In genomic region chr4:138972139-138972826, GRCm38 (mm10) we compare ENCODE assay signal across 8 mouse cellular contexts. TPM values are rescaled to one million over a fixed set of nuclear protein-coding genes. Genes with fewer than 3 reads are reported as not detected.
A peak's percentile ranks its signal among the peaks of the same experiment; 100 is the strongest.
DNase-seq lines count a peak whose midpoint lies in the region; ATAC-seq and TF ChIP-seq lines count a peak whose summit lies in the region.

No protein-coding gene starts in this region.

- no peaks in the 10 kb centered on the region for H3K9me3 ChIP-seq in hindbrain, embryonic 12.5 days (replicated peaks)

- H3K4me3 ChIP-seq in hindbrain, embryonic 12.5 days = peak overlapping the region; percentile 53

- no peak for TF ChIP-seq POLR2A in brain, embryonic 14.5 days (IDR thresholded peaks at IDR 0.05; ENCODE audit: borderline replicate concordance, extremely low read depth, insufficient read depth, insufficient read length, poor library complexity, severe bottlenecking)

- peaks cover 7% of the 10 kb centered on the region for H3K27me3 ChIP-seq in hindbrain, embryonic 12.5 days

- peak overlapping the region; percentile 85 for H3K9ac ChIP-seq in hindbrain, embryonic 12.5 days

- H3K4me1 ChIP-seq in hindbrain, embryonic 12.5 days = peaks cover 16% of the 10 kb centered on the region

- peak overlapping the region; percentile 95 for H3K4me2 ChIP-seq in hindbrain, embryonic 12.5 days (replicated peaks)

- peak; percentile 54 for ATAC-seq in hindbrain, embryonic 12.5 days (ENCODE audit: low FRiP score)
- peak; percentile 47; the same call in 1 of the 2 replicates for ATAC-seq in megakaryocyte-erythroid progenitor cell, adult 5-6 weeks (replicated peaks; ENCODE audit: low FRiP score, low TSS enrichment, poor library complexity, severe bottlenecking)

- DNase-seq in cerebellum, adult 11-12 months = peak; percentile 8
- DNase-seq in cerebellum, adult 8-10 months = no peak
- DNase-seq in brain, embryonic 14.5 days (ENCODE audit: low read depth) = peak; percentile 57
- peak; percentile 35 for DNase-seq in forelimb bud, embryonic 11.5 days (ENCODE audit: low read depth, low spot score)
- DNase-seq in left cerebral cortex, postnatal 14 days (ENCODE audit: low spot score in 2 of 2) = peak; percentile 35 to 62
- peak; percentile 46 to 52 for DNase-seq in spleen, postnatal 10 days (ENCODE audit: low spot score in 2 of 2)

- intact Hi-C loops in left cerebral cortex, postnatal 14 days (cut with DNase I) = no loop called here

- WGBS in hindbrain, embryonic 12.5 days = 23% methylated on average over 20 of the region's 20 CpGs

- H3K27ac ChIP-seq in hindbrain, embryonic 12.5 days = no peak overlapping the region

- H3K36me3 ChIP-seq in hindbrain, embryonic 12.5 days = no peaks in the 10 kb centered on the region

- TF ChIP-seq CTCF in brain, embryonic 14.5 days (IDR thresholded peaks at IDR 0.05; ENCODE audit: borderline replicate concordance, extremely low read depth, insufficient read depth, insufficient read length) = no peak

RNA-seq across cellular contexts. Expression of gene Tmco4, which starts 0.4 kb away (rescaled TPM):
- polyA plus RNA-seq in brain, embryonic 14.5 days (2012; rRNA removed) = 0.62 and 0.64 TPM in 2 replicates
- 1.1 and 1.4 TPM in 2 replicates for polyA plus RNA-seq in hindbrain, embryonic 12.5 days (2016; fragmentation: Nextera tagmentation; extraction: Ambion mirVana)
- 1 to 10 TPM; 1.1 to 1.8 TPM for total RNA-seq in left cerebral cortex, postnatal 14 days (2021)
- 7.3 and 7.8 TPM in 2 replicates for total RNA-seq in megakaryocyte-erythroid progenitor cell, adult 5-6 weeks (2014; fragmentation: Nextera tagmentation)
- total RNA-seq in megakaryocyte-erythroid progenitor cell, adult 5-6 weeks (2017) = 6.2 and 13.1 TPM in 2 replicates

RNA-seq across cellular contexts. Expression of gene Rnf186, which starts 5.4 kb away (rescaled TPM):
- not detected in 2 replicates for polyA plus RNA-seq in brain, embryonic 14.5 days (2012; rRNA removed)
- not detected in 2 replicates for polyA plus RNA-seq in hindbrain, embryonic 12.5 days (2016; fragmentation: Nextera tagmentation; extraction: Ambion mirVana)
- total RNA-seq in left cerebral cortex, postnatal 14 days (2021) = not detected
- total RNA-seq in megakaryocyte-erythroid progenitor cell, adult 5-6 weeks (2014; fragmentation: Nextera tagmentation) = not detected in 2 replicates
- total RNA-seq in megakaryocyte-erythroid progenitor cell, adult 5-6 weeks (2017) = not detected in 2 replicates

RNA-seq across cellular contexts. Expression of gene Otud3, which starts 58.5 kb away (rescaled TPM):
- polyA plus RNA-seq in brain, embryonic 14.5 days (2012; rRNA removed) = 7.0 and 9.8 TPM in 2 replicates
- 3.3 and 4.0 TPM in 2 replicates for polyA plus RNA-seq in hindbrain, embryonic 12.5 days (2016; fragmentation: Nextera tagmentation; extraction: Ambion mirVana)
- 10 to 100 TPM; 16.9 to 19.8 TPM for total RNA-seq in left cerebral cortex, postnatal 14 days (2021)
- total RNA-seq in megakaryocyte-erythroid progenitor cell, adult 5-6 weeks (2014; fragmentation: Nextera tagmentation) = 3.7 and 6.6 TPM in 2 replicates
- total RNA-seq in megakaryocyte-erythroid progenitor cell, adult 5-6 weeks (2017) = 5.0 and 9.7 TPM in 2 replicates
